Mouse (Mus musculus): Measurements from ENCODE around the gene Gm44511. TPM values are rescaled to one million over a fixed set of nuclear protein-coding genes. Genes with fewer than 3 reads are reported as not detected.
A peak's percentile ranks its signal among the peaks of the same experiment; 100 is the strongest.
"Not testable (repeated sequence)": the region's sequence is repeated elsewhere in the genome, so short reads cannot be mapped to it uniquely, and the experiment has no call there.

The Gm44511 gene
- total and polyA plus RNA-seq, 3 experiments: not detected

DNA sequence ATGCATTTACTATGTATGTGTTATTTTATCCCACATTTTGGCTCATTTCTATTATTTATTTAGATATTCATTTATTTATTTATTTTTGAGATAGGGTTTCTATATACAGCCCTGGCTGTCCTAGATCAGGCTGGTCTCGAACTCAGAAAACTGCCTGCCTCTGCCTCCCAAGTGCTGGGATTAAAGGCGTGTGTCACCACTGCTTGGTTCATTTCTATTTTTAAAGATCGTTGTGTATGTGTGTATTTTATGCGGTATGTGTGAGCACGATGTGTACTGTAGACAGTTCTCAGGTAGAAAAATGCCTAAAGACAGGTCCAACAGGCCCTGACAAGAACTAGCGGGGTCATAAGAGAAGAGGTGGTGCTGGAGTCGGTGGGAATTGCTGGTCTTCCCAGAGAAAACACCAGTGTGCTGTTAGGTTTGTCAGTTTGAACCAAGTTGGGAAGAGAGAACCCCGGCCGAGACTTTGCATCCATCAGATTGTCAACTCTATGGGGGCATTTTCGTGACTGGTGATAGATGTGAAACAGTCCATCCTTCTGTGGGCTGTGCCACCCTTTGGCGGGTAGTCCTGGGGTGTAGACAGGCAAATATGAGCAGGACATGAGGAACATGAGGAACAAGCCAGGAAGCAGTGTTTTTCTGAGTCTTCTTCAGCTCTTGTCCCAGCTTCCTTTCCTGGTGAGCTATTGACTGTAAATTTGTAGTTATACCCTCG is 28.8 kb downstream of the Gm44511 start:
- Histone ChIP-seq H3K36me3 (ENCODE audit: control insufficient read depth in 1 of 2, insufficient read depth in 2 of 2, low read length in 2 of 2) (no peaks in the 10 kb centered on the region), H3K27me3 (ENCODE audit: control insufficient read depth in 1 of 2, insufficient read depth in 2 of 2, low read length in 2 of 2) (no peaks in the 10 kb centered on the region), H3K27ac (ENCODE audit: control insufficient read depth, low read depth, low read length) (no peak overlapping the region), H3K4me1 (ENCODE audit: control insufficient read depth in 1 of 2, insufficient read depth in 2 of 2, low read length in 2 of 2) (peaks cover 0 to 3% of the 10 kb centered on the region in 2 experiments; a peak in 2 of 4 replicates), H3K4me3 (ENCODE audit: control insufficient read depth in 1 of 2, insufficient read depth in 1 of 2, low read depth in 2 of 2, low read length in 2 of 2) (peak overlapping the region; percentile 57 to 61), H3K9me3 (replicated peaks; ENCODE audit: insufficient read depth, low read length) (no peaks in the 10 kb centered on the region), H3K79me2 (ENCODE audit: control insufficient read depth, insufficient read depth, low read length, poor library complexity) (no peaks in the 10 kb centered on the region), H3K9ac (ENCODE audit: control insufficient read depth, low read depth, low read length, poor library complexity, severe bottlenecking) (peak overlapping the region; percentile 43)
- peak; percentile 68 for DNase-seq (ENCODE audit: low read depth, low spot score)
- peak; percentile 90 for TF ChIP-seq TBP (IDR thresholded peaks at IDR 0.05; ENCODE audit: low read depth, low read length)
- no peak for TF ChIP-seq KAT2A (conservative IDR thresholded peaks at IDR 0.05; ENCODE audit: low read depth, low read length)

DNA sequence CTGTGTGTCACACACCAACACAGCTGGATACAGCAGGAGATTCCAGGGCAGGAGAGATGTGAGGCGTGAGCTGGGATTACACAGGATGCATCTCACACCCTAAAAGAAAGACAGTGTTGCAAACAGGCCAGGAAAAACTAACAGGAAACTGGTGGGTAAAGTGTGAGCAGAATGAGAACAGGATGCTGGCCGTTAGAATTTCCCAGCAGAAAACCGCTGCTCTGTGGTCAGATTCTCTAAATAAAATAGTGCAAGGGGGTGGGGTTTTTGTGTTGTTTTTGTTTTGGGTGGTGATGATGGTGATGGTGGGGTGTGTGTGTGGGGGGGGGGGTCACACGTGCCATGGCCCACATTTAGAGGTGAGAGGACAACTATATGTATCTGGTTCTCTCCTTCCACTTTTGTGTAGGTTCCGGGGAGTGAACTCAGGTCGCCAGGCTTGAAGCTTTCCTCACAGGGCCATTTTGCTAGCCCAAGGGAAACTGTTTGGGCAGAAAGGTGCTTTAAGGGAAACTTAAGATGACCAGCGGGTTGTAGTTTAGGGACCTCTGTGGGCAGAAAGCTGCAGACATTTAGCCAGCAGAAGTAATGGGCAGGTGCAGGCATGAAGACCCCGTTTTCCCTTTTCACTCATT is 29.7 kb downstream of the Gm44511 start:
- Histone ChIP-seq H3K4me1 (ENCODE audit: control insufficient read depth in 1 of 2, insufficient read depth in 2 of 2, low read length in 2 of 2) (peaks cover 0 to 3% of the 10 kb centered on the region in 2 experiments; a peak in 1 of 4 replicates), H3K27ac (ENCODE audit: control insufficient read depth, low read depth, low read length) (no peak overlapping the region), H3K9me3 (replicated peaks; ENCODE audit: insufficient read depth, low read length) (no peaks in the 10 kb centered on the region), H3K9ac (ENCODE audit: control insufficient read depth, low read depth, low read length, poor library complexity, severe bottlenecking) (no peak overlapping the region), H3K79me2 (ENCODE audit: control insufficient read depth, insufficient read depth, low read length, poor library complexity) (no peaks in the 10 kb centered on the region), H3K27me3 (ENCODE audit: control insufficient read depth in 1 of 2, insufficient read depth in 2 of 2, low read length in 2 of 2) (no peaks in the 10 kb centered on the region), H3K36me3 (ENCODE audit: control insufficient read depth in 1 of 2, insufficient read depth in 2 of 2, low read length in 2 of 2) (no peaks in the 10 kb centered on the region), H3K4me3 (ENCODE audit: control insufficient read depth in 1 of 2, insufficient read depth in 1 of 2, low read depth in 2 of 2, low read length in 2 of 2) (no peak overlapping the region)
- no peak for DNase-seq (ENCODE audit: low read depth, low spot score)
- no peak for TF ChIP-seq HCFC1 (IDR thresholded peaks at IDR 0.05; ENCODE audit: low read depth, low read length)
- TF ChIP-seq POLR2A (IDR thresholded peaks at IDR 0.05; ENCODE audit: control insufficient read depth in 1 of 2, insufficient read depth in 1 of 2, low read depth in 1 of 2, low read length in 2 of 2, poor library complexity in 1 of 2): no peak
- no peak for TF ChIP-seq ELF1 (IDR thresholded peaks at IDR 0.05; ENCODE audit: low read depth, low read length)
- no peak for TF ChIP-seq MAFK (IDR thresholded peaks at IDR 0.05; ENCODE audit: borderline replicate concordance, low read depth, low read length)

DNA sequence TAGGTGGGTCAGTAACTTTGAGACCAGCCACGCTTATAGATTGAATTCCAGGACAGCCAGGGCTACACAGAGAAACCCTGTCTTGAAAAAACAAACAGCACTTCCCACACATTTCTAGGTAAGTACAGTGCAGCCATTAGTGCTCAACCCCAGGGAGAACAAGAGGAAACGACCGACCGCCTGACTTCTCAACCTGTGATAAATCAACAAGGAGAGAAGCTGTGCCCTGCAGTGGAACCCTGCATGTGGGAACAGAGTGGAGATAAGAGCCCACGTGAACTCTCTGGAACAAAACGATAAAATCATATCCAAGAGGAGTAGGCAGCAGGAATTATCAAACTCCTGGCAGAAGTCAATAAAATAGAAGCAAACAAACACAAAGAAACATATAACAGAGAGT is 32.4 kb downstream of the Gm44511 start:
- H3K79me2 ChIP-seq (ENCODE audit: control insufficient read depth, insufficient read depth, low read length, poor library complexity): no peaks in the 10 kb centered on the region

DNA sequence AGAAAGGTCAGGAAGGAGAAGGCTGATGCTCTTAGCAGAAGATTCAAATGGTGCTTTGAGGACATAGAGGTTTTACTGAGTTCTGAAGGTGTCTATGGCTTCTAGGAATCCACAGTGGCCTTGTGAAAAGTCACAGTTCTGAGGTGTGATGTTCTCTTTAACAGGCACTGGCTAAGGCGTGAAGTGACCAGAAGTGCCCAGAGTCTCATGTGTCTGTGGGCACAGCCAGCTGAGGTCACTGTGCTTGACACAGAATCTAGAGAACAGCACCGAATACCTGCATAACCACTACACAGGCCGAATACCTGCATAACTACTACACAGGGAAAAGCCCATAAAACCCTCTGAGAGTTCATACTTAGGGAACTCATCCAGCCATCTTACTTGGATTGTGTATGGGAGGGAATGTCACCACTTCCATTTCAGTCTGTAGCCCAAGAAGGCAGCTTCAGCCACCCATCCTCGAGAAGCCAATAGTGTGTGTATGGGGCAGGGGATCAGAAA is 35.6 kb downstream of the Gm44511 start:
- H3K4me3 ChIP-seq (ENCODE audit: control insufficient read depth in 1 of 2, insufficient read depth in 1 of 2, low read depth in 2 of 2, low read length in 2 of 2); H3K79me2 ChIP-seq (ENCODE audit: control insufficient read depth, insufficient read depth, low read length, poor library complexity); H3K9me3 ChIP-seq (replicated peaks; ENCODE audit: insufficient read depth, low read length); H3K27ac ChIP-seq (ENCODE audit: control insufficient read depth, low read depth, low read length); H3K27me3 ChIP-seq (ENCODE audit: control insufficient read depth in 1 of 2, insufficient read depth in 2 of 2, low read length in 2 of 2); DNase-seq (ENCODE audit: low read depth, low spot score); H3K36me3 ChIP-seq (ENCODE audit: control insufficient read depth in 1 of 2, insufficient read depth in 2 of 2, low read length in 2 of 2); H3K9ac ChIP-seq (ENCODE audit: control insufficient read depth, low read depth, low read length, poor library complexity, severe bottlenecking); H3K4me1 ChIP-seq (ENCODE audit: control insufficient read depth in 1 of 2, insufficient read depth in 2 of 2, low read length in 2 of 2): not testable (repeated sequence)

More for the DNA sequence above, 32.4 kb downstream of the Gm44511 start:
- no peak overlapping the region for H3K9ac ChIP-seq (ENCODE audit: control insufficient read depth, low read depth, low read length, poor library complexity, severe bottlenecking)
- TF ChIP-seq RAD21 (IDR thresholded peaks at IDR 0.05; ENCODE audit: low read depth, low read length) (no peak), USF2 (IDR thresholded peaks at IDR 0.05; ENCODE audit: borderline replicate concordance in 1 of 2, insufficient read depth in 1 of 2, low read depth in 1 of 2, low read length in 2 of 2) (no peak), MAZ (IDR thresholded peaks at IDR 0.05; ENCODE audit: low read depth, low read length) (no peak), RCOR1 (IDR thresholded peaks at IDR 0.05; ENCODE audit: low read depth, low read length) (no peak), BHLHE40 (IDR thresholded peaks at IDR 0.05; ENCODE audit: borderline replicate concordance, low read depth, low read length) (no peak), MAX (IDR thresholded peaks at IDR 0.05; ENCODE audit: low read length) (no peak), ELF1 (IDR thresholded peaks at IDR 0.05; ENCODE audit: low read depth, low read length) (no peak), E2F4 (IDR thresholded peaks at IDR 0.05; ENCODE audit: borderline replicate concordance, low read depth, low read length) (no peak), MEF2A (IDR thresholded peaks at IDR 0.05; ENCODE audit: extremely low read depth, insufficient replicate concordance, low read depth, low read length, poor library complexity, severe bottlenecking) (no peak), EP300 (IDR thresholded peaks at IDR 0.05; ENCODE audit: low read depth in 1 of 2, low read length in 2 of 2) (no peak), GATA1 (IDR thresholded peaks at IDR 0.05; ENCODE audit: low read depth, low read length) (no peak), POLR2AphosphoS2 (IDR thresholded peaks at IDR 0.05; ENCODE audit: low read length) (no peak), CHD1 (IDR thresholded peaks at IDR 0.05; ENCODE audit: low read depth, low read length) (no peak), HCFC1 (IDR thresholded peaks at IDR 0.05; ENCODE audit: low read depth, low read length) (no peak), UBTF (IDR thresholded peaks at IDR 0.05; ENCODE audit: borderline replicate concordance, insufficient read depth, low read depth, low read length) (no peak), ETS1 (IDR thresholded peaks at IDR 0.05; ENCODE audit: low read depth, low read length) (no peak), JUND (IDR thresholded peaks at IDR 0.05; ENCODE audit: low read depth, low read length) (no peak), POLR2A (IDR thresholded peaks at IDR 0.05; ENCODE audit: control insufficient read depth in 1 of 2, insufficient read depth in 1 of 2, low read depth in 1 of 2, low read length in 2 of 2, poor library complexity in 1 of 2) (no peak), TAL1 (IDR thresholded peaks at IDR 0.05; ENCODE audit: low read length) (no peak), ZMIZ1 (IDR thresholded peaks at IDR 0.05; ENCODE audit: low read depth, low read length) (no peak)
- H3K9me3 ChIP-seq (replicated peaks; ENCODE audit: insufficient read depth, low read length): no peaks in the 10 kb centered on the region
- DNase-seq (ENCODE audit: low read depth, low spot score): no peak
- H3K36me3 ChIP-seq (ENCODE audit: control insufficient read depth in 1 of 2, insufficient read depth in 2 of 2, low read length in 2 of 2): no peaks in the 10 kb centered on the region
- no peak overlapping the region for H3K27ac ChIP-seq (ENCODE audit: control insufficient read depth, low read depth, low read length)
- no peaks in the 10 kb centered on the region for H3K27me3 ChIP-seq (ENCODE audit: control insufficient read depth in 1 of 2, insufficient read depth in 2 of 2, low read length in 2 of 2)
- H3K4me3 ChIP-seq (ENCODE audit: control insufficient read depth in 1 of 2, insufficient read depth in 1 of 2, low read depth in 2 of 2, low read length in 2 of 2): no peak overlapping the region
- no peaks in the 10 kb centered on the region for H3K4me1 ChIP-seq (ENCODE audit: control insufficient read depth in 1 of 2, insufficient read depth in 2 of 2, low read length in 2 of 2)
